Mouse (Mus musculus): ENCODE measurements around the gene Ccl20. TPM values are rescaled to one million over a fixed set of nuclear protein-coding genes. Genes with fewer than 3 reads are reported as not detected.

Gene Ccl20
- total and polyA plus RNA-seq, 3 experiments: 0.20 TPM; not detected in 2

DNA sequence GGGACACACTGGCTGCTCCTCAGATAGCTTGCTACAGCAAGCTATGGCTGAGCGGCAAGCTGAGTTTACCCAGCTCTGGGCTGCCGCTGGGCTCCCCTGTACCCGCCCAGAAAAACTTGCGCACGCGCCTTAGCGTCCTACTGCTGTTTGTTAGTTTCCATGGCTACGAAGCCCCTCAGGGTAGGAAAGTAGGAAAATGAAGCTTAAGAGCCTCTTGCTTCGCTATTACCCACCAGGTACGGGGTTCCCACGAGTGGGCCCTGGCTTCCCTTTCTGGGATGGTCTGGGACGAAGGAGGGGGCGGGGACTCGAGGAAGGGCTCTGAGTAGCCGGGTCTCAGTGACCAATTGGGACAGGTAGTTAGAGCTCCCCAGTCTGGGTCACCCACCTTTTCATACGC lies 43.0 kb downstream of the Ccl20 start, which contains the start of gene Daw1:
Gene Daw1, plus strand, starts transcription at position 150 of the 400 bp plus-strand sequence.
- WGBS: 2% methylated on average over 16 of the region's 16 CpGs
- no peak within 1 kb of the TSS for H3K27ac ChIP-seq
- peak within 1 kb of the TSS; percentile 24 for H3K9ac ChIP-seq (ENCODE audit: low read depth, low read length)
- no peak for TF ChIP-seq CTCF (IDR thresholded peaks at IDR 0.05)
- no peak for TF ChIP-seq EP300 (IDR thresholded peaks at IDR 0.05; ENCODE audit: insufficient read depth, low read depth, low read length)
- TF ChIP-seq POLR2A (IDR thresholded peaks at IDR 0.05; ENCODE audit: insufficient read depth, low read depth, low read length): no peak
- intact Hi-C loops (cut with DNase I): no loop called here
- H3K4me3 ChIP-seq: peak within 1 kb of the TSS; percentile 45
- no peaks in the 10 kb centered on the region for H3K4me1 ChIP-seq (ENCODE audit: control insufficient read depth, insufficient read depth, low read length)
- no peaks in the 10 kb centered on the region for H3K79me2 ChIP-seq (replicated peaks; ENCODE audit: control insufficient read depth, insufficient read depth, low read length)
- no peaks in the 10 kb centered on the region for H3K36me3 ChIP-seq (ENCODE audit: control insufficient read depth, insufficient read depth, low read length)
- DNase-seq: peak; percentile 29 to 51
- no peaks in the 10 kb centered on the region for H3K27me3 ChIP-seq (ENCODE audit: control insufficient read depth, insufficient read depth, low read length)

DNA sequence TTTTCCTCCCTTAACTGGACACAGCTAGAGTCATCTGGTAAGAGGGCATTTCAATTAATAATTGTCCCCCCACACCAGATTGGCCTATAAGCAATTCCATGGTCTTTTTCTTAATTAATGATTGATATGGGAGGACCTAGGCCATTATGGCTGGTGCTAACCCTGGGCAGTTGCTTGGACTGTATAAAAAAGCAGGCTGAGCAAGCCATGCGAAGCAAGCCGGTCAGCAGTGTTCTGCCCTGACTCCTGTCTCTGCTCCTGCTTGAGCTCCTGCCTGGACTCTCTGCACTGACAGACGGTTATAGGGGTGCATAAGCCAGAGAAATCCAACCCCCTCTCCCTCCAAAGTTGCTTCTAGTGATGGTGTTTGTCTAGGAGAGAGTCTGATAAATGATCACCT lies 45.1 kb downstream of the Ccl20 start:
- intact Hi-C loops (cut with DNase I): no loop called here
- Histone ChIP-seq H3K9ac (ENCODE audit: low read depth, low read length) (no peak overlapping the region), H3K27ac (no peak overlapping the region), H3K79me2 (replicated peaks; ENCODE audit: control insufficient read depth, insufficient read depth, low read length) (no peaks in the 10 kb centered on the region), H3K36me3 (ENCODE audit: control insufficient read depth, insufficient read depth, low read length) (no peaks in the 10 kb centered on the region), H3K4me3 (no peak overlapping the region), H3K27me3 (ENCODE audit: control insufficient read depth, insufficient read depth, low read length) (no peaks in the 10 kb centered on the region), H3K4me1 (ENCODE audit: control insufficient read depth, insufficient read depth, low read length) (no peaks in the 10 kb centered on the region)
- no peak for TF ChIP-seq EP300 (IDR thresholded peaks at IDR 0.05; ENCODE audit: insufficient read depth, low read depth, low read length)
- TF ChIP-seq POLR2A (IDR thresholded peaks at IDR 0.05; ENCODE audit: insufficient read depth, low read depth, low read length): no peak
- no peak for TF ChIP-seq CTCF (IDR thresholded peaks at IDR 0.05)
- no peak for DNase-seq
- WGBS: 79% methylated on average over 3 of the region's 3 CpGs

DNA sequence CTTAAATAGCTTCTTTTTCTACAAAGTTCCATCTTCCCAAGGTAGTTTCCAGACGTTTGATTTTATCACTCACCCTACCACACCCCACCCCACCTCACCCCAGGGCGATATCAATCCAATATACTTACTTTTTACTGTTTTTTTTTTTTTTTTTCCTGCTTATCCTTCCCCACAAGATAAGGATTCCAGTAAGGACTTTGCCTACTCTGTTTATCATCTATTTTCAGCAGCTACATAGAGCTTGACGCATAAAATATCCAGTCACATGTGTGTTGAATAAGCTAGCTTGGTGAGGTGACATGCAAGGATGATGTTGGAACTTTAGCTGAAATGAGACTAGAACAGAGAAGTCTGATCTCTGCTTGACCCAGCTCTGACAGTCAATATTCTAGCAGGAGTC lies 47.5 kb downstream of the Ccl20 start:
- Histone ChIP-seq H3K9ac (ENCODE audit: low read depth, low read length) (no peak overlapping the region), H3K36me3 (ENCODE audit: control insufficient read depth, insufficient read depth, low read length) (no peaks in the 10 kb centered on the region), H3K4me3 (no peak overlapping the region), H3K27ac (no peak overlapping the region), H3K79me2 (replicated peaks; ENCODE audit: control insufficient read depth, insufficient read depth, low read length) (no peaks in the 10 kb centered on the region), H3K27me3 (ENCODE audit: control insufficient read depth, insufficient read depth, low read length) (no peaks in the 10 kb centered on the region), H3K4me1 (ENCODE audit: control insufficient read depth, insufficient read depth, low read length) (no peaks in the 10 kb centered on the region)
- TF ChIP-seq POLR2A (IDR thresholded peaks at IDR 0.05; ENCODE audit: insufficient read depth, low read depth, low read length): no peak
- no peak for TF ChIP-seq EP300 (IDR thresholded peaks at IDR 0.05; ENCODE audit: insufficient read depth, low read depth, low read length)
- no peak for TF ChIP-seq CTCF (IDR thresholded peaks at IDR 0.05)
- 52% methylated on average over 3 of the region's 3 CpGs for WGBS
- no peak for DNase-seq
- intact Hi-C loops (cut with DNase I): no loop called here

Other genes starting within 250 kb of the Ccl20 start
- not detected for gene A030005L19Rik, start 203.4 kb upstream of the Ccl20 start, total RNA-seq (2021)
- 0.53 and 0.76 TPM in 2 replicates for gene A030005L19Rik, start 203.4 kb upstream of the Ccl20 start, polyA plus RNA-seq (2012; rRNA removed)
- gene A030014E15Rik, start 191.8 kb upstream of the Ccl20 start, total RNA-seq (2021): not detected
- gene A030014E15Rik, start 191.8 kb upstream of the Ccl20 start, polyA plus RNA-seq (2012; rRNA removed): not detected in 2 replicates
- gene Gm6217, start 185.4 kb upstream of the Ccl20 start, total RNA-seq (2021): not detected
- gene Gm6217, start 185.4 kb upstream of the Ccl20 start, polyA plus RNA-seq (2012; rRNA removed): not detected in 2 replicates
- gene A030003K21Rik, start 173.4 kb upstream of the Ccl20 start, total RNA-seq (2021): not detected
- not detected in 2 replicates for gene A030003K21Rik, start 173.4 kb upstream of the Ccl20 start, polyA plus RNA-seq (2012; rRNA removed)
- gene Gm7544, start 160.8 kb upstream of the Ccl20 start, total RNA-seq (2021): not detected
- gene Gm7544, start 160.8 kb upstream of the Ccl20 start, polyA plus RNA-seq (2012; rRNA removed): not detected in 2 replicates
- gene Gm47955, start 156.5 kb upstream of the Ccl20 start, total RNA-seq (2021): not detected
- not detected in 2 replicates for gene Gm47955, start 156.5 kb upstream of the Ccl20 start, polyA plus RNA-seq (2012; rRNA removed)
- not detected for gene Gm47959, start 116.2 kb upstream of the Ccl20 start, total RNA-seq (2021)
- not detected in 2 replicates for gene Gm47959, start 116.2 kb upstream of the Ccl20 start, polyA plus RNA-seq (2012; rRNA removed)
- gene Slc19a3, start 78.3 kb upstream of the Ccl20 start, total RNA-seq (2021): under 1 TPM; 0.20 to 0.39 TPM
- 0.66 and 1.00 TPM in 2 replicates for gene Slc19a3, start 78.3 kb upstream of the Ccl20 start, polyA plus RNA-seq (2012; rRNA removed)
- not detected for gene Krtap28-10, start 74.3 kb upstream of the Ccl20 start, total RNA-seq (2021)
- gene Krtap28-10, start 74.3 kb upstream of the Ccl20 start, polyA plus RNA-seq (2012; rRNA removed): not detected in 2 replicates
- gene Gm47969, start 71.8 kb upstream of the Ccl20 start, total RNA-seq (2021): not detected
- gene Gm47969, start 71.8 kb upstream of the Ccl20 start, polyA plus RNA-seq (2012; rRNA removed): not detected in 2 replicates
- gene A030005K14Rik, start 57.4 kb upstream of the Ccl20 start, total RNA-seq (2021): not detected
- not detected in 2 replicates for gene A030005K14Rik, start 57.4 kb upstream of the Ccl20 start, polyA plus RNA-seq (2012; rRNA removed)
- not detected for gene Krtap28-13, start 55.8 kb upstream of the Ccl20 start, total RNA-seq (2021)
- not detected in 2 replicates for gene Krtap28-13, start 55.8 kb upstream of the Ccl20 start, polyA plus RNA-seq (2012; rRNA removed)
- gene Daw1, start 43.0 kb downstream of the Ccl20 start, total RNA-seq (2021): not detected
- gene Daw1, start 43.0 kb downstream of the Ccl20 start, polyA plus RNA-seq (2012; rRNA removed): 0.08 TPM in 1 of 2 replicates, not detected in the other

Measured in heart, adult 2 months (tissue).